Mouse (Mus musculus) urinary bladder, postnatal 10 days (tissue): ENCODE data around the gene Aldh2.
"Not testable (repeated sequence)": the region's sequence is repeated elsewhere in the genome, so short reads cannot be mapped to it uniquely, and the experiment has no call there.

Source experiments
- DNase-seq: peaks from one replicate; pipeline ENCODE4 v3.0.0; 2022; ENCODE audit warnings: low spot score

Gene Aldh2

DNA sequence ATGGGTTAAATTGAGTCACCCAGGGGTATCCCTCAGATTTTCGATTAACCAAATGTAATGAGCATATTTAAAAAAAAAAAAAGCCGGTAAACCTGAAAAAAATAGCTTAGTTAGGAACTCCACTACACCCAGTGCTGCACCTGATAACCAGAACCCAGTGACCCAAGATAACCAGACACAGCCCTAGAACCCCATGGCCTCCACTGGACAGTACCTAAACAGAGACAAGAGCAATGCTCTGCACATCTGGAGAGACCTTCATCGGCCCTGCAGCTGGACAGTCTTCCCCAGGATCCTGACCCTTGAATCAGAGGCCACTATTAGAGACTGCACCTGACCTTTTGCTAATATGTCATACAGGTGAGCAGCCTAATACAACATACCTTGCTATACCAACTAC, 46.5 kb downstream of the Aldh2 start:
- DNase-seq: no peak

DNA sequence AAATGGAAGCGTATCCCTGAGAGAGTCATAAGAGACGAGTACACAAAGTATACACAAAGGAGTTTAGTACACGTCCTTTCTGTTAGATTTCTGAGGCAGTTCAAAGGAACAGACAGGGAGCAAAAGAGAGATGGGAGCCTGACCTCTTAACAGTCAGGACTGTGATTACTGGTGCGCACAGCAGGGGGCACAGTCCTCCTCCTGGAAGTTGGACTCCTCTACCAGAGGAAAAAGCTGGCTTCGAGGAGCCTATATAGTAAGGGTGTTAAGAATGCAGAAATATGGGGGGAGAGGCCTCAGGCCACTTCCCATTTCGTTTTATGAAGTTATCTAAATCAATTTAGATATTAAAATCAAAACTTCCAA, 47.1 kb downstream of the Aldh2 start:
- no peak for DNase-seq

DNA sequence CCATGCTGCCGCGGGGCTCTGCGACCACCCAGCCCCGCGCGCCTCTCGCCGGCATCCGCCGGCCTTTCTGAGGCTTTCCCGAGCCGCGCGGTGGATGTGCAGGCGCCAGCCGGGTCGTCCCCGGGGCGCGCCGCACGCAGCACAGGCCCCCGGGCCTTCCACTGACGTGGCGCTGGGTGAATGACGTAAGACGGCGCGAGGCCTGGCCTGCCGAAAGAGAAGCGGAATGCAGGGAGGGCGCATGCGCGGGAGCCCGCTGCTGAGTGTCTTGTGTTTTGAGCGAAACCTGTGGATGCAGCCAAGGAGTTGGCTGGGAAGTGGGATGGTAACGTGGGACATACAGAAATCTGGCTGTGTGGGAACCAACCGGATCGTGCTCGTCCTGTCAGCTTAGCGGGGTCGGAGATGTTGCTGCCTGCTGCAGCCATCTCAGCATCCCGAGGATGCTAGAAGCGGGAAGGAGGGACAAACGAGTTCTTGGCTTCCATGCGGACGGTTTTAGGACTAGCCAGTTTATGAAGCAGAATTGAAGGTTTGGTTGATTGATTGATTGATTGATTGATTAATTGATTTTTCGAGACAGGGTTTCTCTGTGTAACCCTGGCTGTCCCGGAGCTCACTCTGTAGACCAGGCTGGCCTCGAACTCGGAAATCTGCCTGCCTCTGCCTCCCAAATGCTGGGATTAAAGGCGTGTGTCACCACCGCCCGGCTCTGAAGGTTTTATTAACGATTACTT, 47.7 kb downstream of the Aldh2 start, which contains the start of gene Mapkapk5:
TSS of gene Mapkapk5 (minus strand) at position 113 of the 737 bp plus-strand sequence.
- DNase-seq: peak; percentile 94

DNA sequence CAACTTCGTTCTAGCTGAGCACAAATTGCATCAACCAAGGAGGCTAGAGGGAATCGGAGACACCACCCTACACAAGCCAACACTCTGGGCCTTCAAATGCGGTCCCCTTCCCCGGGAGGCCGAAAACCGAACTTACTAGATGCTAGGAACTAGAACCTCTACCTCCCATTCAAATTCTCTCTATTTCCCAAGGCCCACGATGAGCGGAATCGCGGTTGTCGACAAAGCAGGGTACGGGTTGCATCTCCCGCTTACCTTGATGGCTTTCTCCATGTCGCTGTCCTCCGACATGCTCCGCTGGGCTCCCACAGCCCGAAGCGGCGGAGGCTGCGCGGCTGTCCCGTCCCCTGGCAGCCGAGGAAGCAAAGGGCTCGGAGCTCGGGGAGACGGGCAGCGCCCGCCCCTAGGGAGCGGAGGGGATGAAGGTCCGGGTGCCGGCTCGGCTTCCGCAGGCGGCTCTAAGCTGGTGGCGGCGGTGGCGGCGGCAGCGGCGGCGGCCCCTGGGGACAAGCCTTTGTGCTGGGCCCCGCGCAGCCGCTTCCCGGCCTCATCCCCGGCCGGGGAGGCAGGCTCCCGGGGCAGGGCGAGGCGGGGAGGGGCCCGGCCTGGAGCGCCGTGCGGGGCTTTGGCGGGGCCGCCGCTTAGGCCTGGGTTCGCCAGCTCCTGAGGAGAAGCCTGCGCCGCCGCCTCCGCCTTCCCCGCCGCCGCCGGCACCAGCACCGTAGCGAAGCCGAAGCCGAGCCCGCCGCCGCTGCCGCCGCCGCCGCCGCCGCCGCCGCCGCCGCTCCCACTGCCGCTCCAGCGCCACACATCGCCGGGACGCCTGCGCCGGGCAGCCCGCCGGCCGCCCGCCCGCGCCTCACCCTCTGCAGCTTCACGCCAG, 48.5 kb downstream of the Aldh2 start, which contains the start of the genes Adam1a and Gm42878:
TSS of gene Adam1a (minus strand) at position 573 of the 883 bp plus-strand sequence.
TSS of gene Gm42878 (minus strand) at position 573 of the 883 bp plus-strand sequence.
- DNase-seq: no peak

DNA sequence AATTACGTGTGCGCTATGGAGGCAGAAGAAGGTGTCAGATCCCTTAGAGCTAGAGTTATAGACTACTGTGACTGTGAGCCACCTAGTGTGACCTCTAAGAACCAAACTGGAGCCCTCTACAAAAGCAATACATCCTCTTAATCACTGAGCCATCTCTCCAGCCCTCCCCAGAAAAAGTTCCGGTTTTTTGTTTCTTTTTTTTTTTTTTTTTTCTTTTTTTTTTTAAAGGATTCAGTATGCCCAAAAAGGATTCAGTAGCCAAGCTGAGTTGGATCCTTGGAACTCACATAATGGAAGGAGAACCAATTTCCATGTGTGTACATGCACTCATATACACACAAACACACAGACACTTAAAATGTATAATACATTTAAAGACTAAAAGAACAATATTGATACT, 50.3 kb downstream of the Aldh2 start:
- no peak for DNase-seq

DNA sequence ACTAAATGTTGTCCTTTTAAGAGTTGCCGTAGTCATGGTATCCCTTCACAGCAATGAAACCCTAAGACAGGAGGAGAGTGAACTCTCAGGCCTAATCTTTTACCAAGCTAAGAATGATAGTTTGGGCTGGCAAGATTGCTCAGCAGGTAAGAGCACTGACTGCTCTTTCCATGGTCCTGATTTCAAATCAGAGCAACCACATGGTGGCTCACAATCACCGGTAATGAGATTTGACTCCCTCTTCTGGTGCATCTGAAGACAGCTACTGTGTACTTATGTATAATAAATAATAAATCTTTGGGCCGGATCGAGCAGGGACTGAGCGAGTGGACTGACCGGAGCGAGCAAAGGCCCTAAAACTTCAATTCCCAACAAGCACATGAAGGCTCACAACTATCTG, 52.4 kb downstream of the Aldh2 start:
- no peak for DNase-seq

DNA sequence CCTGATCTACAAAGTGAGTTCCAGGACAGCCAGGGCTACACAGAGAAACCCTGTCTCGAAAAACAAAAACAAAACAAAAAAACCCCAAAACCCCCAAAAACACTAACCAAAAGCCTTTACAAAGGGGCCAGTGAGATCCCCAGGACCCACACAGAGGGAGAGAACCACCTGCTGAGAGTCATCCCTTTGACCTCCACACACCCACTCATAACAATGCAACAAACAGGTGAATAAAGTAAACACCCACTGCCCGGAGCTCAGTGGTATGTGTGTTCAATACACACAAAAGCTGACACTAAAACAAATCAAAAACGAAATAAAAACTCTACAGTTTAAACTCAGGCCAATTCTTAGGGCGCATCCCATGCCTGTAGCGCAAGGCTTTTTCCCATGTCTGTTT, 53.6 kb downstream of the Aldh2 start:
- no peak for DNase-seq

DNA sequence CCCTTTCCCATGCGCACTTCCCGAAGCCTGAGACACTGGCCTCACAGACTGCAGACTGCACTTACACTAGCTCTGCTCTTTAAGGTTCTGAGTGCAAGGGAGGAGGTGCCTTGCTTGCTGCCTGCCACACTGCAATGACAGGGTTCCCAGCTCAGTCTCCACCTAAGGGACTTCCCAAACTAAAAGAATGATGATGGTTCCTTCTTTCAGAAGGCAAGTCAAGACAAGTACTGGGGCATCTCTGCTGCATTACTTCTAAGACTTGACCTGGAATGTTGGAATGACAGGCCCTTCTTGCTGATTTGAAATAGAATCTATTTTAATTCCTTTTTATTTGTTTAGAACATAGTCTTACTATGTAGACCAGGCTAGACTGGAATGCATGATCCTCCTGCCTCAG, 56.0 kb downstream of the Aldh2 start:
- no peak for DNase-seq

DNA sequence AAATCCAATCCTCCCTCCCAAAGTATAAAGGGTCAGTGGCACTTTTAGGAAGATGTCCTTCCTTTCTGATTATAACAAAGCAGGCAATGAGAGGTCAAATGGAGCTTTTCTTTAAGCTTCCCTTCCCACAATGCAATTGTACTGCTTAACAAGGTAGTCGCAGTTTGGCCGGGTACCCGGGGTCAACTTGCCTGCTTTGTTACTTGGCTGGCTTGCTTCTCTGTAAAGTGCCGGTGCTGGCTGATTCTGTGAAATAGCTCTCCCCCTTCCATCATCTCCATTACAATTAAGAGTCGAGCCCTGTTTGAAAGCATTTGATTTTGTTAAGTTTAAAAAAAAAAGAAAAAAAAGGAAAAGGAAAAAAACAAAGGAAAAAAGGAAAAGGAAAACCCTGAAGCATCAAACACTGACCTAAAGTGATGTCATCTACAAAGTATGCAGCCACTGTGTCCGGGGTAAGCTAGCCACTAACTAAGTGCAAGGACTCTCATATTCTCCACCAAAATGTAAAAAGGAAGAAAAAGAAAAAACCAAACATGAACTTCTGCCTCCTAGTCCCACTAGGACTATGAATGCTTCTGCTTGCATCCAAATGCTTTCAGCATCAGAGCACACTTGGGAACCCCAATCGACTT, 56.6 kb downstream of the Aldh2 start:
- no peak for DNase-seq

DNA sequence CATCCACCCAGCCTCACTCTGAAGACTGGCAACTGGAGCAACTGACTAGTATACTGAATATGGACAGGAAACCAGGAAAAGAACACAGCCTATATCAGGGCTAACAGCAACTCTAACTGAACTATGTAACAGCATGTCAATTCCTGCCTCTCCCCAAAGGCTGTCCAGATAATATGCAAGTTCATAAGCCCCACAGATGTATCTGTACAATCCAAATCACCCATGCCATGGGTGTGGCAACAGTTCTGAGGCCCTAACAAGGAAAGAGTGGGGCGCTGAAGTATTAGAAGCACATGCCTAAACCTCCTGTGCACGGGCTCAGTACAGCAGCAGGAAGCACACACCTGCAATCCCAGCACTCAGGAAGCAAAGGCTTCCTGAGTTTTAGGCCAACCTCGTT, 58.5 kb downstream of the Aldh2 start:
- no peak for DNase-seq

DNA sequence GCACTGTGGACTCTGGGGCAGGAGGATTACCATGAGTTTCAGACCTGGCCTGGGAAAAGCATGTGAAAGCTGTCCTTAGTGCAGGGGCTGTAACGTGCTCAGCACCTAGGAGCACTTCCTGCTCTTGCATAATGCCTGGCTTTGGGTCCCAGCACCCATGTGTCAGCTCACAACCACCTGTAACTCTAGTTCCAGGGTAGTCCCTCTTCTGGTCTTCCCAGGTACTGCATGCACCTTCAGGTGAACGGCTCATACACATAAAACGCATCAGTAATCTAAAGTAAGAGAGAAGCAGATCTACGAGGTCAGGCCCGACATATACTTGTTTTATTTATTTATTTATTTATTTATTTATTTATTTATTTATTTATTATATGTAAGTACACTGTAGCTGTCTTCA, 59.1 kb downstream of the Aldh2 start:
- DNase-seq: no peak

DNA sequence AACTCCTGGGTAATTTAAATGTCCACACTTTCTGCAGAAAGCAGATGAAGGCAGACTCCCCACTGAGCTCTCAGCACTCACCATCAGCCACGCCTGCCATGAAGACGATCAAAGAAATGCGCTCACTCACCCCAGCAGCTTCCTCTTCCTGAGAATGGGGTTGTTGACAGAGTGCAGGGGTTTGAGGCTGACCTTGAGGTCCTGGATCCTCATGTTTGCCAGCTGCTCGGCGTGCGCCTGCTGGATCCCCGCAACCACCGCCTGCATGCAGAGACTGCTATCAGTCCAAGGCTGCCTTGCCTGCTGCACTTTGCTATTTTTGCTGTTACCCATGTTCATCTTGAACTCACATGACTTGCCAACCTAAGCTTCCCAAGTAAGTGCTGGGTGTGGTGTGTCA, 66.7 kb downstream of the Aldh2 start:
- DNase-seq: no peak

DNA sequence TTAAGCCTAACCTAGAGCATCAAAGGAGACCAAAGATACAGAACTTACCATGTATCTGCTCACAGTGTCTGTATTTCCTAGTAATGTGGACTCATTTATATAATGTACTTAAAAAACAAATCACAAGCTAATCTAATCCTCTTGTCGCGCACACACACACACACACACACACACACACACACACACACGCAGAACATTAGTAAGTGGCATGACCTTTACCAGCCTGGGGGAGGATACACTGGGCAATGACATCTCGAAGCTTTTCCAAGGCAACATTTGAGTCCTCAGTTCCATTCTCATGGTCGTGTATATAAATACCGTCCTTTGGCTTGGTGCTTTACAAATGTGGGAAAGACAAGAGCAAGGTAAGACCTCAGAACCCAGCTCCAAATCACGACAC, 67.1 kb downstream of the Aldh2 start:
- no peak for DNase-seq

DNA sequence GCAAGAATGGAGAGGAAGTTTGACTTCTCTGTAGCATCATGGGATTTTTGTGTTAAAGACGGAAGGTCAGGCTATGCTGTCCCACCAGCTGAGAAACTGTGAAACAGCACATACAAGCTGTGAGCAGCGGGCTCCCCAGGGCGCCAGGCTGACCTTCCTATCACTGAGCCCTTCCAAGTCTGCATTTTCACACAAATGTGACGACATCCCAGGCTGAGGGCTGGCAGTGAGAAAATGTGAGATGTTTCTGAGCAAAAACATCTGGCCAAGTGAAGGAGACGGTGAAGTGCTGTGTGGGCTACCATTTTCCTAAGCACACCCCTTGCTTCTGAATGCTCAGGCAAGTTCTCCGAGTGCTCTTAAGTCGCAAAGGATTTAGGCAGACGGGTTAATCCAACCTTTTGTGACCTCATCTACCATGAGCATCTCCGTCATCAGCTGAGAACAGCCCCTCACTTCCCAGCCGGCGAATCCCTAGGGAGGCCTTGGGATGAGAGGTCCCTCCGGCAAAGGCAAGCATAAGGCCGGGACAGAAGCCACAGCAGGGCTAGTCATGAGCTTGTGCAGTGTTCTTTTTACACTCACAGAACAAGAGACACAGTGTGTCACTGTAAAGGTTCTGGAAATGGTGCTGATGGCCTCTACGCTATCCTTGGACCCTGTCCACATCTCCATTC, 67.7 kb downstream of the Aldh2 start:
- DNase-seq: no peak

DNA sequence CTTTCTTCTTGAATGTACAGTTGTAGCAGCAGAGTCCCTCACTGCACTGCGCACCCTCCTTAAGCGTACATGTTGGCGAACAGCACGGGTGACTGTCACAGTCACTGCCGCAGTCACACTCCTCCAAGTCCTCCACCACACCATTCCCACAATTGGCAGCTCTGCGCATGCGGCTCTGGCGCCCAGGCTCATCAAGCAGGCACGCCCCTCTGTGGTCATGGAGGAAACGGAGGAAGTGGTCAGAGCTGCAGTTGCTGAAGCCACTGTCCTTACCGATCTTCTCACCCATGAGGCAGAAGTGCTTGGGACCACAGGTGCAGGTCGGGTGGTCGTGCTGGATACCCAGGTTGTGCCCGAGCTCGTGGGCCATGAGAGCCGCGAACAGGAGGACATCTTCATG, 73.9 kb downstream of the Aldh2 start:
- not testable (repeated sequence) for DNase-seq

DNA sequence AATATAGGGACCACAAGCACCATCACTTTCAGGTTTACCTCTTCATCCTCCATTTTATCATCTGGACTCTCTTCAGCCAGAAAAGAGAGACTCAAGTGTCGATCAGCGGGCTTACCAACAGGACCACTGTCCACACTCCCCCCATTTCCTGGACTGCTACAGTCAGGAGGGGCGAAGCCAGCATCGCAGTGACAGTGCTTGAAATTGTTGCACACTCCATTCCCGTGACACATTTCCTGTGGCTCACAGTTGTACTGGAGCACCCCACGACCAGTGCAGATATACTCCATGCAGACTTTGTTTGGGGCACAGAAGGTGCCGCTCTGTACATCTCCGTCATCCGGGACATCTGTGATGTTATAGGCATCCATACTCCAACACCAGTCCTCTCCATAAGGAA, 74.6 kb downstream of the Aldh2 start:
- no peak for DNase-seq
